Mouse (Mus musculus) bone marrow, adult 2 months (tissue): ENCODE measurements around the gene Ndufc2.

Experiments used
- CTCF ChIP-seq: fragments of 200-500 bp; IDR thresholded peaks from 2 replicates; pipeline ENCODE4 v1.5.1; 2011; ENCODE audit warnings: low read length, control low read depth; ENCODE audit not compliant: control insufficient read depth, insufficient read depth
- POLR2A ChIP-seq: fragments of 200-500 bp; IDR thresholded peaks from 2 replicates; pipeline ENCODE4 v1.6.1; 2011; ENCODE audit warnings: low read depth, mild to moderate bottlenecking, control low read depth, low read length, borderline replicate concordance; ENCODE audit not compliant: control insufficient read depth

- no peak for TF ChIP-seq CTCF
- TF ChIP-seq POLR2A: no peak
Observed at GRCm38 (mm10) chr7:97387561-97388147, 12.1 kb upstream of the Ndufc2 start.
